Comparison of ENCODE assay signal across 23 mouse cellular contexts in the genomic region with DNA sequence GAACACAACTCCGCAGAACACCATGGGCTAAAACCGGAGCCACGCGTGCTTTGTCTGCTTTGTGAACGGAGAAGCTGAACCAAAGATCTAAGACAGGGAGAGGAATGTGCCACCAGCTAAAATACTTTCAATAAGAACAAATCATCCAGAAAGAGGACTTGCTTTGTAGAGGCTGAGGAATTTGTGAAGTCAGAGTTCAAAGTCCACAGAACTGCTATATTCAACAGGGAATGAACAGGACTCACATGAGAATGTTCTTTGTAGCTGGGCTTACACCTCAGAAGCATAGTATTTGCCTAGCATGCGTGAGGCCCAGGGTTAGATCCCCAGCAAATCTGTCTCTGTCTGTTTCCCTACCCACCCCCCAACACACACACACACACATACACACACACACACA.
DNase-seq lines count a peak whose midpoint lies in the region; ATAC-seq and TF ChIP-seq lines count a peak whose summit lies in the region.
"Had no signal": no experiment of that assay in that cellular context is flagged by ENCODE, and none has a peak within 500 bp of the region (broad histone marks: within the 10 kb centered on the region; RNA-seq: fewer than 3 reads in every experiment).

No protein-coding gene starts in this region.

- peak; percentile 19 for DNase-seq in forebrain, embryonic 10.5 days (ENCODE audit: extremely low spot score, low spot score)
- DNase-seq in kidney, adult 18-20 months, result peak; percentile 27
- DNase-seq in kidney, postnatal 4 days, result no peak
- DNase-seq in thymus, postnatal 25 days, result no peak
- DNase-seq in liver, postnatal 0 days, result no peak
- DNase-seq: adrenal gland, adult 8-10 months; cerebellum, postnatal 36 days; gastrocnemius, postnatal 36 days; heart, postnatal 36 days; layer of hippocampus, adult 9-11 months; liver, embryonic 13.5 days; lung, postnatal 4 days; retina, postnatal 1 day; thymus, postnatal 36 days had no signal

- H3K4me3 ChIP-seq in forebrain, embryonic 10.5 days, result no peak overlapping the region
- H3K4me3 ChIP-seq in forebrain, embryonic 13.5 days, result no peak overlapping the region
- no peak overlapping the region for H3K4me3 ChIP-seq in kidney, embryonic 15.5 days (replicated peaks)
- H3K4me3 ChIP-seq in stomach, embryonic 16.5 days (replicated peaks; ENCODE audit: low read length), result no peak overlapping the region
- H3K4me3 ChIP-seq in liver, postnatal 0 days (ENCODE audit: low read depth, low read length), result no peak overlapping the region
- H3K4me3 ChIP-seq: heart, embryonic 10.5 days; left cerebral cortex, adult 2 months; liver, embryonic 13.5 days; lung, embryonic 15.5 days had no signal

- TF ChIP-seq EP300 in liver, postnatal 0 days (IDR thresholded peaks at IDR 0.05; ENCODE audit: low read depth), result no peak

- H3K4me2 ChIP-seq in forebrain, embryonic 13.5 days, result no peak overlapping the region
- H3K4me2 ChIP-seq in kidney, embryonic 15.5 days, result no peak overlapping the region
- no peak overlapping the region for H3K4me2 ChIP-seq in stomach, embryonic 16.5 days (ENCODE audit: low read depth, low read length)
- no peak overlapping the region for H3K4me2 ChIP-seq in liver, postnatal 0 days (ENCODE audit: low read depth, low read length)
- H3K4me2 ChIP-seq: hindbrain, embryonic 14.5 days; liver, embryonic 13.5 days; lung, embryonic 15.5 days had no signal

- peaks cover 12% of the 10 kb centered on the region; the same call in 1 of the 2 replicates for H3K4me1 ChIP-seq in forebrain, embryonic 10.5 days
- H3K4me1 ChIP-seq in forebrain, embryonic 13.5 days, result no peaks in the 10 kb centered on the region
- H3K4me1 ChIP-seq in kidney, embryonic 15.5 days, result no peaks in the 10 kb centered on the region
- no peaks in the 10 kb centered on the region for H3K4me1 ChIP-seq in stomach, embryonic 16.5 days (ENCODE audit: control insufficient read depth, insufficient read depth, low read length)
- H3K4me1 ChIP-seq in liver, postnatal 0 days (ENCODE audit: insufficient read depth), result no peaks in the 10 kb centered on the region; the same call in 1 of the 2 replicates
- H3K4me1 ChIP-seq: heart, embryonic 10.5 days; lung, embryonic 15.5 days had no signal

- no peak for TF ChIP-seq CTCF in liver, postnatal 0 days (IDR thresholded peaks at IDR 0.05; ENCODE audit: low read depth)

- no peak overlapping the region for H3K9ac ChIP-seq in forebrain, embryonic 13.5 days
- no peak overlapping the region for H3K9ac ChIP-seq in kidney, embryonic 15.5 days
- H3K9ac ChIP-seq in stomach, embryonic 16.5 days (ENCODE audit: low read length), result no peak overlapping the region
- no peak overlapping the region for H3K9ac ChIP-seq in liver, postnatal 0 days (replicated peaks)
- H3K9ac ChIP-seq: hindbrain, embryonic 14.5 days; liver, embryonic 13.5 days; lung, embryonic 15.5 days had no signal

- H3K9me3 ChIP-seq in forebrain, embryonic 10.5 days, result no peaks in the 10 kb centered on the region
- H3K9me3 ChIP-seq in forebrain, embryonic 13.5 days (replicated peaks), result no peaks in the 10 kb centered on the region
- no peaks in the 10 kb centered on the region for H3K9me3 ChIP-seq in kidney, embryonic 15.5 days (replicated peaks)
- H3K9me3 ChIP-seq in stomach, embryonic 16.5 days (replicated peaks; ENCODE audit: control insufficient read depth, low read length), result no peaks in the 10 kb centered on the region
- H3K9me3 ChIP-seq in liver, postnatal 0 days (ENCODE audit: low read length), result no peaks in the 10 kb centered on the region
- H3K9me3 ChIP-seq: heart, embryonic 10.5 days; liver, embryonic 13.5 days; lung, embryonic 15.5 days had no signal

- peak overlapping the region; percentile 62 for H3K27ac ChIP-seq in forebrain, embryonic 10.5 days
- H3K27ac ChIP-seq in forebrain, embryonic 13.5 days, result no peak overlapping the region
- H3K27ac ChIP-seq in kidney, embryonic 15.5 days, result peak overlapping the region; percentile 64; the same call in 1 of the 2 replicates
- H3K27ac ChIP-seq in stomach, embryonic 16.5 days (ENCODE audit: low read length), result peak overlapping the region; percentile 73
- H3K27ac ChIP-seq in liver, postnatal 0 days (ENCODE audit: low read depth), result no peak overlapping the region
- H3K27ac ChIP-seq: heart, embryonic 10.5 days; hindbrain, embryonic 14.5 days; left cerebral cortex, adult 2 months; liver, embryonic 13.5 days; lung, embryonic 15.5 days had no signal

- WGBS in forebrain, embryonic 10.5 days, result 73% methylated on average over 6 of the region's 6 CpGs
- 56% methylated on average over 6 of the region's 6 CpGs for WGBS in forebrain, embryonic 13.5 days
- 82% methylated on average over 6 of the region's 6 CpGs for WGBS in kidney, embryonic 15.5 days
- 66% methylated on average over 6 of the region's 6 CpGs for WGBS in stomach, embryonic 16.5 days
- 88% methylated on average over 6 of the region's 6 CpGs for WGBS in liver, postnatal 0 days (ENCODE audit: insufficient replicate concordance)

- no peaks in the 10 kb centered on the region for H3K27me3 ChIP-seq in forebrain, embryonic 10.5 days (ENCODE audit: poor library complexity, severe bottlenecking)
- H3K27me3 ChIP-seq in forebrain, embryonic 13.5 days, result no peaks in the 10 kb centered on the region
- no peaks in the 10 kb centered on the region for H3K27me3 ChIP-seq in kidney, embryonic 15.5 days
- no peaks in the 10 kb centered on the region for H3K27me3 ChIP-seq in stomach, embryonic 16.5 days (ENCODE audit: control insufficient read depth, insufficient read depth, low read length)
- H3K27me3 ChIP-seq in liver, postnatal 0 days (ENCODE audit: insufficient read depth, low read length), result no peaks in the 10 kb centered on the region
- H3K27me3 ChIP-seq: liver, embryonic 13.5 days; lung, embryonic 15.5 days; Patski had no signal

- no peak for ATAC-seq in forebrain, embryonic 13.5 days
- no peak for ATAC-seq in kidney, embryonic 15.5 days (replicated peaks; ENCODE audit: low FRiP score)
- peak; percentile 80; the same call in 1 of the 2 replicates for ATAC-seq in stomach, embryonic 16.5 days (ENCODE audit: insufficient read depth, low FRiP score)
- no peak for ATAC-seq in liver, postnatal 0 days
- ATAC-seq: forebrain, embryonic 14.5 days; Patski had no signal

- peaks cover 27% of the 10 kb centered on the region for H3K36me3 ChIP-seq in forebrain, embryonic 10.5 days (replicated peaks)
- H3K36me3 ChIP-seq in forebrain, embryonic 13.5 days (ENCODE audit: poor library complexity, severe bottlenecking), result peaks cover 69% of the 10 kb centered on the region
- H3K36me3 ChIP-seq in kidney, embryonic 15.5 days, result peaks cover 64% of the 10 kb centered on the region
- H3K36me3 ChIP-seq in stomach, embryonic 16.5 days (ENCODE audit: control insufficient read depth, insufficient read depth, low read length), result no peaks in the 10 kb centered on the region
- H3K36me3 ChIP-seq in liver, postnatal 0 days (replicated peaks; ENCODE audit: insufficient read depth, low read length), result peaks cover 22% of the 10 kb centered on the region

Comparison
In these comparisons a context has a peak if more than half of its experiments do, and no peak if none do; other contexts are left out.
1. DNase-seq: peak in forebrain, embryonic 10.5 days (single experiment) and kidney, adult 18-20 months (single experiment); none in kidney, postnatal 4 days (0 of 2), thymus, postnatal 25 days (single experiment) and liver, postnatal 0 days (single experiment).
2. H3K27ac ChIP-seq: peak in forebrain, embryonic 10.5 days (single experiment), kidney, embryonic 15.5 days (single experiment) and stomach, embryonic 16.5 days (single experiment); none in forebrain, embryonic 13.5 days (single experiment) and liver, postnatal 0 days (single experiment).